Mouse (Mus musculus): ENCODE measurements around the gene Cyb5r1.

DNA sequence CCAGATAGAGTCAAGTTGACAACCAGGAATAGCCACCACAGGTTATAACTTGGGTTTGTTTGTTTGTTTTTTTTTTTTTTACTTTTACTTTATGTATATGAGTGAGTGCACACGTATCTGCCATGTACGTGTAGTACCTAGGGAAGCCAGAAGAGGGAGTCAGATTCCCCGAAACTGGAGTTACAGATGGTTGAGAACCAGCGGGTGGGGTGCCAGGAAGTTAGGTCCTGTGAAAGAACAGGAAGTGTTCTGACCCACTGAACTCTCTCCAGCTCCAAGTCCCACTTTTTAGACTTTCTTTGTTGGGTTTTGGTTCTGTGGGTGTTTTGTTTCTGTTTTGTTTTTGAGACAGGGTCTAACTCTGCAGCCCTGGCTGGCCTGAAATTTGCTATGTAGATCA is 30.1 kb downstream of the Cyb5r1 start:
- TF ChIP-seq CTCF (IDR thresholded peaks at IDR 0.05; ENCODE audit: control insufficient read depth, insufficient read depth, insufficient replicate concordance, low read depth, low read length), result no peak
- no peak for TF ChIP-seq POLR2A (IDR thresholded peaks at IDR 0.05; ENCODE audit: control insufficient read depth, low read depth, low read length)
